Mouse (Mus musculus): ENCODE data around the gene Mrvi1.

Gene Mrvi1

GRCm38 (mm10) chr7:110949785-110950620 lies 32.3 kb downstream of the Mrvi1 start:
- CTCF ChIA-PET = interaction anchor here in 1 of 4 experiments (0.6 kb wide), 2 partner anchors 19 to 210 kb away, joined by 4 to 6 read pairs; no protein-coding TSS in a partner anchor
- POLR2A ChIA-PET = interaction anchor here in 2 of 4 experiments (0.9 to 1.6 kb wide), 2 partner anchors 10 to 106 kb away, joined by 3 read pairs; partner anchors contain the start of gene Rnf141 (in 1 of the 2)

GRCm38 (mm10) chr7:110948579-110948978 lies 33.7 kb downstream of the Mrvi1 start:
- CTCF ChIA-PET = no interaction called here
- POLR2A ChIA-PET = interaction anchor here in 1 of 4 experiments (1.6 kb wide), 1 partner anchor 105 kb away, joined by 3 read pairs; the partner anchor contains the start of gene Rnf141

GRCm38 (mm10) chr7:110947616-110948015 lies 34.6 kb downstream of the Mrvi1 start:
- POLR2A ChIA-PET = no interaction called here
- CTCF ChIA-PET = no interaction called here

- CTCF ChIA-PET = interaction anchor here (0.6 to 1.6 kb wide), 12 partner anchors 8 to 1261 kb away, joined by 3 to 6 read pairs (median 3); partner anchors contain the start of gene Rnf141 (in 1 of the 4)
- POLR2A ChIA-PET = interaction anchor here in 2 of 4 experiments (0.6 to 1.1 kb wide), 2 partner anchors 14 to 100 kb away, joined by 3 to 4 read pairs; no protein-coding TSS in a partner anchor
Measured at GRCm38 (mm10) chr7:110946731-110947130, 35.5 kb downstream of the Mrvi1 start.

GRCm38 (mm10) chr7:110944321-110944720 lies 37.9 kb downstream of the Mrvi1 start:
- ChIA-PET POLR2A (no interaction called here), CTCF (no interaction called here)

- CTCF ChIA-PET = interaction anchor here (0.6 to 2.3 kb wide), 10 partner anchors 12 to 945 kb away, joined by 3 to 10 read pairs (median 4); partner anchors contain the start of genes Mrvi1 (in 1 of the 4) and Rnf141 (in 1 of the 4)
Measured at GRCm38 (mm10) chr7:110941701-110942530, 40.3 kb downstream of the Mrvi1 start.

GRCm38 (mm10) chr7:110941116-110941521 lies 41.1 kb downstream of the Mrvi1 start:
- POLR2A ChIA-PET = interaction anchor here in 3 of 4 experiments (1.0 to 2.2 kb wide), 7 partner anchors 11 to 97 kb away, joined by 3 to 7 read pairs (median 4); partner anchors contain the start of gene Rnf141 (in 3 of the 3)
- CTCF ChIA-PET = interaction anchor here in 3 of 4 experiments (0.6 to 2.3 kb wide), 7 partner anchors 11 to 944 kb away, joined by 3 to 10 read pairs (median 4); partner anchors contain the start of genes Mrvi1 (in 1 of the 3) and Rnf141 (in 1 of the 3)

More at GRCm38 (mm10) chr7:110941701-110942530, 40.3 kb downstream of the Mrvi1 start:
- POLR2A ChIA-PET = interaction anchor here in 3 of 4 experiments (1.0 to 2.2 kb wide), 10 partner anchors 11 to 760 kb away, joined by 3 to 7 read pairs (median 4); partner anchors contain the start of genes Rnf141 (in 3 of the 3) and Ampd3 (in 1 of the 3)

GRCm38 (mm10) chr7:110935815-110936762 lies 46.2 kb downstream of the Mrvi1 start:
- CTCF ChIA-PET = no interaction called here
- POLR2A ChIA-PET = interaction anchor here in 1 of 4 experiments (1.0 kb wide), 1 partner anchor 13 kb away, joined by 4 read pairs; no protein-coding TSS in a partner anchor

GRCm38 (mm10) chr7:110933999-110934398 lies 48.3 kb downstream of the Mrvi1 start:
- ChIA-PET CTCF (no interaction called here), POLR2A (no interaction called here)

GRCm38 (mm10) chr7:110933329-110933728 lies 48.9 kb downstream of the Mrvi1 start:
- ChIA-PET CTCF (no interaction called here), POLR2A (interaction anchor here in 1 of 4 experiments (0.7 kb wide), 1 partner anchor 204 kb away, joined by 3 read pairs; no protein-coding TSS in a partner anchor)

- ChIA-PET POLR2A (interaction anchor here in 2 of 4 experiments (0.8 to 1.9 kb wide), 6 partner anchors 9 to 198 kb away, joined by 3 to 5 read pairs (median 4); partner anchors contain the start of gene Rnf141 (in 2 of the 2)), CTCF (interaction anchor here (0.6 to 2.0 kb wide), 40 partner anchors 8 to 282 kb away, joined by 3 to 10 read pairs (median 4); partner anchors contain the start of genes Rnf141 (in 3 of the 4) and Ampd3 (in 1 of the 4))
Measured at GRCm38 (mm10) chr7:110930118-110930854, 52.0 kb downstream of the Mrvi1 start.

- CTCF ChIA-PET = interaction anchor here in 1 of 4 experiments (0.6 kb wide), 1 partner anchor 1020 kb away, joined by 3 read pairs; no protein-coding TSS in a partner anchor
- POLR2A ChIA-PET = interaction anchor here in 1 of 4 experiments (0.6 kb wide), 2 partner anchors 113 to 363 kb away, joined by 4 to 10 read pairs; no protein-coding TSS in a partner anchor
Measured at GRCm38 (mm10) chr7:110926562-110926961, 55.7 kb downstream of the Mrvi1 start.

GRCm38 (mm10) chr7:110920331-110921261 lies 61.7 kb downstream of the Mrvi1 start:
- POLR2A ChIA-PET = interaction anchor here in 3 of 4 experiments (0.6 to 1.7 kb wide), 7 partner anchors 10 to 294 kb away, joined by 3 to 7 read pairs (median 3); partner anchors contain the start of genes Eif4g2 (in 1 of the 3) and Rnf141 (in 1 of the 3)
- CTCF ChIA-PET = interaction anchor here in 2 of 4 experiments (1.3 to 1.4 kb wide), 2 partner anchors 10 kb away, joined by 3 to 6 read pairs; no protein-coding TSS in a partner anchor

- ChIA-PET POLR2A (interaction anchor here in 1 of 4 experiments (0.6 to 1.1 kb wide), 2 partner anchors 163 to 293 kb away, joined by 3 read pairs; partner anchors contain the start of gene Eif4g2), CTCF (no interaction called here)
Measured at GRCm38 (mm10) chr7:110919721-110920120, 62.5 kb downstream of the Mrvi1 start.

GRCm38 (mm10) chr7:110915913-110916312 lies 66.3 kb downstream of the Mrvi1 start:
- CTCF ChIA-PET = no interaction called here
- POLR2A ChIA-PET = no interaction called here

Measured in embryonic stem cell, embryonic (primary cell).